Mouse (Mus musculus) monocyte, adult 5-6 weeks (primary cell): ENCODE data around the gene Krtap2-4. TPM values are rescaled to one million over a fixed set of nuclear protein-coding genes. Genes with fewer than 3 reads are reported as not detected.
"Not testable (repeated sequence)": the region's sequence is repeated elsewhere in the genome, so short reads cannot be mapped to it uniquely, and the experiment has no call there.

Experiments used
- ATAC-seq: fragments of 153-309, 156-312 bp; replicated peaks from 2 replicates; pipeline ENCODE4 v1.8.0; 2017; ENCODE audit warnings: mild to moderate bottlenecking; ENCODE audit not compliant: low TSS enrichment, insufficient number of reproducible peaks, severe bottlenecking, poor library complexity, low FRiP score
- total RNA-seq: library from RNA; stranded (forward); fragments of 200-1000, 200-491, 200-594 nt; gene quantifications from 3 replicates; pipeline ENCODE4 v1.2.3, GENCODE M21; 2017

Krtap2-4 gene
- not detected in 3 replicates for total RNA-seq

DNA sequence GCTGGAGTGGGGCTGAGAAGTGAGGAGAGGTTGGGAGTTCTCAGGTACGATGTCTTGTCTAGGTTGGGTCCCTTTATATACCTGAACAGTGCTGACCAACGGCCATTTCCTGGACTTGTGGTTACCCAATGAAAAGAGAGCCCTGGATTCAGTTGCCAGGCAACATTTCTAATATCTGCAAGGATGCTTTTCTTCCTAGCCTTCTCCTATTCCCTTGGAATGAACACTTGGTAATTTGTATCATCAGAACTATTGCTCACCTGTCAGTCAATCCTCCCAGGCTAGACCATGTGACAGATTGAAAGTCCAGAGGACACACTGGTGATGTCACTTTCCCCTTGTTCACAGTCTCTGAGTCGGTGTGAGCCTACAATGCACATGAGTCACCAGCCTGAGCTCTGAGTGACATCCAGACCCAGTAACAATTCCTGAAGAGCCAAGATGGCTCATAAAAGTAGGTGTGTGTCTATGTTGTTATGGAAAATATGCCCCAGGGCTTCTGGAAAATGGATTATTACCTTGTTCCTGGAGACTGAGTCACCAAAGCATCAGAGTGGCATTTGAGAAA lies at the start of gene Krtap2-4:
Gene Krtap2-4 (minus strand): TSS at position 51 of the 568 bp plus-strand sequence.
- ATAC-seq, result no peak

DNA sequence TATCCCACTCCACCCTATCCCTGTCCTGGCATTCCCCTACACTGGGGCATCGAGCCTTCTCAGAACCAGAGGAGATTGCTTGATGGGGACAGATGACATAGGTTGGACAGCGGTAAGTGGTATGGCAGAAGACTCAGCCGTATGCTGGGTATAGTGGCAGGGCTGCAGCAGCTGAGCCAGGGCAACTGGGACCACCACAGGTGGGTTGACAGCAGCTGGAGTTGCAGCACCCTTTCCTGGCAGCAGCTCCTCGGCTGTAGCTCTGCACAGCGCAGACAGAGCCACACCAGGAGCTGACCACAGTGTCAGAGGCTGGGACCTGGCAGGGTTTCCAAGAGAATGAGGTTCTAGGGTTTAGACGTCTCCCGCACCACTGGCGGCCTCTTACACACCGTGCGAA lies 48.2 kb upstream of the Krtap2-4 start:
- ATAC-seq, result no peak

DNA sequence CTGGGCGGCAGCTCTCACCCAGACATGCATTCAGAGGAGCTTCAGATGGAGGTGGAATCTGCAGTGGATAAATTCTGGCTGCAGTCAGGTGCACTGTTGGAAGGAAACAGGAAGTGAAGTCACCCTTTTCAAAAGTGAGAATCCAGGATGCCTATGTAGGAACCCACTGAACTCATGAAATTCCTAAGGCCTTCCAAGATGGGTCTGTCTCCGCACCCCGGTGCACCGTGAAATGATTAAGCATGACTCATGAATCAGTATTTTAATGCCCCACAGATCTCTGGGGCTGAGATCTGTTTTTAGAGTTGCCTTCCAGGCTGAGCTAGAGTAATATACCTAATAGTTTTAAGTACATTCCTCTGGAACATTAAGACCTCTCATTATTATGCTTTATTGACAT lies 44.6 kb upstream of the Krtap2-4 start:
- ATAC-seq, result no peak

DNA sequence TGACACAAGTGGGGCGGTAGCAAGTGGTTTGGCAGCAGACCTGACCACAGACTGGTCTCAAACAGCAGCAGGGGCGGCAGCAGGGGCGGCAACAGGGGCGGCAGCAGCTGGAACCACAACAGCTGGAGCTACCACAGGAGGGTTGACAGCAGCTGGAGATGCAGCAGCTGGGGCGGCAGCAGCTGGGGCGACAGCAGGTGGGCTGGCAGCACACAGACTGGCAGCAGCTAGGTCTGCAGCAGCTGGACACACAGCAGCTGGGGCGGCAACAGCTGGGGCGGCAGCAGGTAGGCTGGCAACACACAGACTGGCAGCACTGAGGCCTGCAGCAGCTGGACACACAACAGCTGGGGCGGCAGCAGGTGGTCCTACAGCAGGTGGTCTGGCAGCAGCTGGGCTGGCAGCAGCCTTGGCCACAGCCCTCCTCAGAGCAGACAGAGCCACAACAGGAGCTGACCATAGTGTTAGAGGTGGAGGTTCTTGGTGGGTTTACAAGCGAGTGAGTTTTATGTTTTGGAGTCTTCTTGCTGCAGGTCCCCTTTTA lies 43.9 kb upstream of the Krtap2-4 start, which contains the start of gene Gm11563:
Gene Gm11563 (minus strand): TSS at position 494 of the 544 bp plus-strand sequence.
- not testable (repeated sequence) for ATAC-seq

DNA sequence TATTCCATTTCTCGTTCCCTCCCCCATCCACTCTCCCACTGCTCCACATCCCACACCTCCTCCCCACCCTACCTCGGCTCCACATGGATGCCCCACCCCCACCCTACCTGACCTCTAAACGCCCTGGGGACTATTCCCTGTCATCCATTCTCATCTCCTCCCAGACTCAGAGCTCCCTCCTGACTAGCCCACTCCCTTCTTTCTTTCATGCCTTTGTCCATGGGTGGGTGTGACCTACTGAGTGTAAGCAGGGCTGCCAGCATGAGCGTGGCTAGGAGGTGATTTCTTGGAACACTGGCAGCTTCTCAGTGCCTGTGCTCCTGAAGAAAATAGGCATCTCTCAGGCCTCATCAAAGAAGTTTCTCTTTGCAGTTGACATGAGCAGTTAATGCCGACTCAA lies 42.4 kb upstream of the Krtap2-4 start:
- no peak for ATAC-seq

DNA sequence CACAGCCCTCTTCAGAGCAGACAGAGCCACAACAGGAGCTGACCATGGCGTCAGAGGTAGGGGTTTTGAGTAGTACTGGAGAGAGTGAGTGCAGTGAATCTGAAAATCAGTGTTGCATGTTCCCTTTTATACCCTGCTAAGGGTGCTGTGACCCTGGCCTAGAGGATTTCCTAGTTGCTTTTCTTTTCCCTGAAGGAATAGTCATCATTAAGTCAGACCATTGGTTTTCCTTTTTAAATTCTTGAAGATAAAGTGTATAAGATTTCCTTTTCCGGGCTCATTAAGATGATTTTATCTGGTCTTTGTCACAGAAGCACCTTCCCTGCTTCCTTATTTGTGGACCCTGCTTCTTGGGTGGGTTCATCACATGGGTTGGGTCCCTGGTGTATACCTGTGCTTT lies 35.5 kb upstream of the Krtap2-4 start, which contains the start of gene Gm11555:
Gene Gm11555 (minus strand): TSS at position 101 of the 400 bp plus-strand sequence.
- no peak for ATAC-seq

DNA sequence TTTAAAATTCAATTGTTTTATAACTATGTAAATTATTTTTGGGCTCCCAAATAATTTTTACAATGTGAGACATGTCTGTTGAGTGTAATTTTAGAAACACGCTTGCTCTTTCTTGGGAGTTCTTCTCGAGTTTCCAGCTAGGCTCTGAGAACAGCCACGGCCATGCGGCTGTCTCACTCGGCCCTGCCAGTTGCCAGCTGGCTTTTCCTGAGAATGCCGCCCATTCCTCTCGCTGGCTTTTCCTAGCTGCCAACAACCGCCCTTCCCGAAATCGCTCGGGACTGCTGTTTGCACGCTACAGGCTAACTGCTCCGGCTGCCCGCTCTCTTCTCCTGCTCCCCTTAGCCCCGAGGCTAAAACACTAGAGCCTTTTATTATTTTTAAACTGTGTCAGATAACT lies 31.8 kb upstream of the Krtap2-4 start:
- no peak for ATAC-seq

DNA sequence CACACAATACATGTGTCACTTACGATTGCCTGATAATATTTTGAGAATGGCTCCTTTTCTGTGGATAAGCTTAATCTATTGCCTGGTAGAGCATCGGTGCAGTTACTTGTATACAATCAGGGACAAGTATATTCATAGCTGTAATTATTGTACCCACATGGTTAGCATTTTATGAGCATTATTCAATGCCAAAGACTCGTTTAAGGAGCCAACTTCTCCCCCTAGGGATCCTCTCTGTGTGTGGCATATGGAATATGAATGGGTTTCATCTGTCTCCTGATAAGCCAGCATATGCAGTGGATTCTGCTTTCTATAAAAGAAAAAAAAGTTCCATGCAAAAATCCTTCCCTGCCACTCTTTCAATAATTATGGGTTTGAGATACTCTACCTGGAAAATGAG lies 29.7 kb upstream of the Krtap2-4 start:
- no peak for ATAC-seq

GRCm38 (mm10) chr11:99643635-99644139 lies 29.0 kb upstream of the Krtap2-4 start, which contains the start of gene Krtap4-7:
TSS of gene Krtap4-7 (minus strand) at chr11:99644089.
- ATAC-seq, result not testable (repeated sequence)

GRCm38 (mm10) chr11:99640926-99641325 lies 26.3 kb upstream of the Krtap2-4 start:
- ATAC-seq, result no peak

GRCm38 (mm10) chr11:99637086-99637485 lies 22.4 kb upstream of the Krtap2-4 start:
- ATAC-seq, result no peak

DNA sequence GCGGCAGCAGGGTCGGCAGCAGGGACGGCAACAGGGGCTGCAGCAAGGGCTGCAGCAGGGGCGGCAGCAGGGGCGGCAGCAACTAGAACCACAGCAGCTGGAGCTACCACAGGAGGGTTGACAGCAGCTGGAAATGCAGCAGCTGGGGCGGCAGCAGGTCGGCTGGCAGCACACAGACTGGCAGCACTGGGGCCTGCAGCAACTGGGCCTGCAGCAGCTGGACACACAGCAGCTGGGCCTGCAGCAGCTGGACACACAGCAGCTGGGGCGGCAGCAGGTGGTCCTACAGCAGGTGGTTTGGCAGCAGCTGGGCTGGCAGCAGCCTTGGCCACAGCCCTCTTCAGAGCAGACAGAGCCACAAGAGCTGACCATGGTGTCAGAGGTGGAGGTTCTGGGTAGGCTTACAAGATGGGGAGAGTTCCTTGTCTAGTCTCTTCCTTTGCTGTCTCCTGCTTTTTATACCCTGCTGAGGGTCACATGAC lies 20.0 kb upstream of the Krtap2-4 start, which contains the start of gene Krtap4-2:
Gene Krtap4-2 (minus strand): TSS at position 432 of the 482 bp plus-strand sequence.
- no peak for ATAC-seq

GRCm38 (mm10) chr11:99633293-99633692 lies 18.6 kb upstream of the Krtap2-4 start:
- ATAC-seq, result no peak

DNA sequence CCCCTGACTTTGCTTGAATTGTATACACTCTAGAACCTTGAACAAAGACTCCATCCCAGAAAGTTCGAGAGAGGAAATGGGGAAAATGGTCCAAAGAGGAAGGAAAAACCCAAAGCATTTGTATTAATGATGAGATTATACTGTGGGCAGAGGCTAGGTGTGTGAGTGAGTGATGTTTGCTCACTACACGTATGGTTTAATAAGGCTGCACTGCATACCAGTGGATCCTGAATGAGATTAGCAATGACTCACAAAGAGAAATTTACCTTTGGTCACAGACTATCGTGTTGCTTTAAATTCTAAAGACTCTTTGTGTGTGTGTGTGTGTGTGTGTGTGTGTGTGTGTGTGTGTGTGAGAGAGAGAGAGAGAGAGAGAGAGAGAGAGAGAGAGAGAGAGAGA lies 16.2 kb upstream of the Krtap2-4 start:
- no peak for ATAC-seq

GRCm38 (mm10) chr11:99628138-99628537 lies 13.5 kb upstream of the Krtap2-4 start, which contains the start of gene Krtap4-1:
TSS of gene Krtap4-1 (minus strand) at chr11:99628238.
- no peak for ATAC-seq

DNA sequence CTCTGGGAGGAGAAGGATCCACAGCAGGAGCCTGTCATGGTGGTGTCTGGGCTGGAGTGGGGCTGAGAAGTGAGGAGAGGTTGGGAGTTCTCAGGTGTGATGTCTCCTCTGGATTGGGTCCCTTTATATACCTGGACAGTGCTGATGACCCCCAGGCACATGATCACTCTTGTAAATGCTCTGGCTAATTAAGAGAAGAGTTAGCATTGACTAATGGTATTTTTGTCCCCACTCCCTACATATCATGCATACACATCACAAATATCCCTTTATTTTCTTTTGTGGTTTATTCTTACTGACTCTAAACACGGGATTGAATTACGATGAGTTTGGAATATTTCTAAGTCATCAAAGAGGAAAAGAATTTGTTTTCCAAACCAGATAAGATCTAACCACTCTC lies 5.7 kb upstream of the Krtap2-4 start, which contains the start of gene Gm11562:
Gene Gm11562 (minus strand): TSS at position 101 of the 400 bp plus-strand sequence.
- no peak for ATAC-seq

- ATAC-seq, result not testable (repeated sequence)
Observed at GRCm38 (mm10) chr11:99610089-99610488, 4.6 kb downstream of the Krtap2-4 start, which contains the start of gene Gm11937. TSS of gene Gm11937 (minus strand) at chr11:99610189.

DNA sequence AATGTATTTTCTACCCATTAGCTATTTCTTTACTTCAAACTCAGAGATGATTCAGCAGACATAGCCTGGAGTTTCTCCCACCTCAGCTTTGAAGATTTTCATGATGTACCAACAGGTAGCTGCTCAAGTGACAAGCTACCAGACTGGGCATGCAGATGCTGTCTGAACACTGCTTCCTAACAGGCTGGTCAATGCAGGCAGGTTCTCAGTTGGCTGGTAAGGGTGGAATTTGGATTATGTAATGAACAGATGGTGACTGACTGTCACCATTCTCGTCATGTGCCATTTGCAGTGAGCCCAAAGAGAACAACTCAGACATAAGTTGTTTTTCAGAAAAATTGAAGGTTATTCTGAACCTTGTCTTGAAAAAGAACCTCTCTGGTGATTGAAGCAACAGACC lies 5.5 kb downstream of the Krtap2-4 start:
- no peak for ATAC-seq

DNA sequence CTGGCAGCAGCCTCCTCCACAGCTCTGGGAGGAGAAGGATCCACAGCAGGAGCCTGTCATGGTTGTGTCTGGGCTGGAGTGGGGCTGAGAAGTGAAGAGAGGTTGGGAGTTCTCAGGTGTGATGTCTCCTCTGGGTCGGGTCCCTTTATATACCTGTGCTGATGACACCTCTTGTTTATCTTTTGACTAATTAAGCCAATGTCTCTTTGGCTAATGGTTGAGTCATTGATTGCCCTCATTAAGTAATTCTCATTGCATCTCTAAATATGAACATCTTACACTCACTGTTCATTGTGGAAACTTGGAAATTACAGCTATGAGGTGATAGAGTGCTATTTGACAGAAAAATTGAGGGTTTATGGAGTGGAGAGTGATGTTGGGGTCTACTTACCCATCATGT lies 11.4 kb downstream of the Krtap2-4 start, which contains the start of gene Gm11938:
Gene Gm11938 (minus strand): TSS at position 101 of the 400 bp plus-strand sequence.
- not testable (repeated sequence) for ATAC-seq

- not testable (repeated sequence) for ATAC-seq
Observed at GRCm38 (mm10) chr11:99597742-99598141, 16.9 kb downstream of the Krtap2-4 start, which contains the start of gene Krtap9-3. TSS of gene Krtap9-3 (minus strand) at chr11:99598105.
